Mouse (Mus musculus): Measurements from ENCODE around the gene Gmds. TPM values are rescaled to one million over a fixed set of nuclear protein-coding genes. Genes with fewer than 3 reads are reported as not detected.

Gmds gene
- polyA plus RNA-seq, 1 experiment: 230 TPM

DNA sequence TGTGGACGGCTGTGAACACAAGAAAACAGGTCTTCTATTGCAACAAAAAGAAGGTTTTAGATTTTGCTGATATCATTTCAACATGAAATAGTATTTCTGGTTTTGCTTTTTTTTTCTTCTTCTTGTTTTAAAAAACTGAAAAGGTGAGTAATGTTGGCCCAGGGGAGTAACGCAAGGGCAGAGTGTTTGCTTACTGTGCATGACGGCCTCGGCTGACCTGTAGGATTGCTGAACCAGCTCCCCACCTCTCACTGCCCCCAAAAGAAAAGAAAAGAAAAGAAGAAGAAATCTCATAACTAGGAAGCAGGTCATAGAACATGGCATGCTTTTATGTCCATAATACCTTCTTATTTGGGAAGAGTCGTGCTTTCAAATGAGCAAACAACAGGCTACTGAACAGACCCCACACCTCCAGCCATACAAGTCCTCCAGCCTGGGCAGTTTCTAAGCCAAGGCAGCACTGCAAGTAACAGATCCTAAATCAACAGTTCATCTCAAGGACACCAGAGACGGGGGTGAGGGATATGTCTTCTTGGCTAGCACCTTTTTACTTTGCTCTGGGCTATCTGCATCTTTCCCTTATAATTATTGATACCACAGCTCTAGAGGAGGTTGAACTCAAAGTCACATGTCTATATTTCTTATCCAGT, 303.6 kb downstream of the Gmds start:
- TF ChIP-seq POLR2A (IDR thresholded peaks at IDR 0.05; ENCODE audit: low read depth, low read length) (no peak), CTCF (IDR thresholded peaks at IDR 0.05; ENCODE audit: extremely low read depth, insufficient read length, insufficient replicate concordance, low read depth, low read length) (no peak)
- Histone ChIP-seq H3K27ac (ENCODE audit: insufficient read depth, low read depth, low read length) (no peak overlapping the region), H3K36me3 (ENCODE audit: control insufficient read depth, insufficient read depth, low read length) (peaks cover 3% of the 10 kb centered on the region; the same call in 1 of the 2 replicates), H3K27me3 (ENCODE audit: control insufficient read depth, insufficient read depth, low read length) (no peaks in the 10 kb centered on the region), H3K4me1 (ENCODE audit: control insufficient read depth, insufficient read depth, insufficient read length, low read length) (peaks cover 4% of the 10 kb centered on the region), H3K4me3 (ENCODE audit: low read depth, low read length) (no peak overlapping the region)
- WGBS: 90% methylated on average over 6 of the region's 6 CpGs

DNA sequence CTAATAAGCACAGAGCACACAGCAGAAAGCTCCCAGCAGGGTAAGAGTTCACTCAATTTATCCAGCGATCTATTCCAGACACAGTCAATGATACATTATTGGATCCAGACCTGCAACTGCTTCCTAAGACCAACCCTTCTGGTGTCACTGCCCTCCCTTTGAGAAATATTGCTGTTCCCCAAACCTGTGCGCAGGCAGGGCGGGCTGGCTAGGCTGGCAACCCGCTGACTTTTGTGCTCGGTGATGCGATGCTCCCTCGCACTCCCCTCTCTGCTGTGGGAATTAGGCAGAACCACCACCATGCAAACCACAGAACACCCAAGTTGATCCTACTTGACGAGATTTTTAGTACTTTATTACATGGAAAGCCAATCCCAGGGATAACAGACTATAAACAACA, 304.4 kb downstream of the Gmds start:
- peaks cover 3% of the 10 kb centered on the region; the same call in 1 of the 2 replicates for H3K36me3 ChIP-seq (ENCODE audit: control insufficient read depth, insufficient read depth, low read length)
- TF ChIP-seq CTCF (IDR thresholded peaks at IDR 0.05; ENCODE audit: extremely low read depth, insufficient read length, insufficient replicate concordance, low read depth, low read length): no peak
- no peak for TF ChIP-seq POLR2A (IDR thresholded peaks at IDR 0.05; ENCODE audit: low read depth, low read length)
- H3K4me3 ChIP-seq (ENCODE audit: low read depth, low read length): no peak overlapping the region
- H3K27ac ChIP-seq (ENCODE audit: insufficient read depth, low read depth, low read length): no peak overlapping the region
- peaks cover 7% of the 10 kb centered on the region for H3K4me1 ChIP-seq (ENCODE audit: control insufficient read depth, insufficient read depth, insufficient read length, low read length)
- WGBS: 37% methylated on average over 8 of the region's 8 CpGs
- H3K27me3 ChIP-seq (ENCODE audit: control insufficient read depth, insufficient read depth, low read length): no peaks in the 10 kb centered on the region

DNA sequence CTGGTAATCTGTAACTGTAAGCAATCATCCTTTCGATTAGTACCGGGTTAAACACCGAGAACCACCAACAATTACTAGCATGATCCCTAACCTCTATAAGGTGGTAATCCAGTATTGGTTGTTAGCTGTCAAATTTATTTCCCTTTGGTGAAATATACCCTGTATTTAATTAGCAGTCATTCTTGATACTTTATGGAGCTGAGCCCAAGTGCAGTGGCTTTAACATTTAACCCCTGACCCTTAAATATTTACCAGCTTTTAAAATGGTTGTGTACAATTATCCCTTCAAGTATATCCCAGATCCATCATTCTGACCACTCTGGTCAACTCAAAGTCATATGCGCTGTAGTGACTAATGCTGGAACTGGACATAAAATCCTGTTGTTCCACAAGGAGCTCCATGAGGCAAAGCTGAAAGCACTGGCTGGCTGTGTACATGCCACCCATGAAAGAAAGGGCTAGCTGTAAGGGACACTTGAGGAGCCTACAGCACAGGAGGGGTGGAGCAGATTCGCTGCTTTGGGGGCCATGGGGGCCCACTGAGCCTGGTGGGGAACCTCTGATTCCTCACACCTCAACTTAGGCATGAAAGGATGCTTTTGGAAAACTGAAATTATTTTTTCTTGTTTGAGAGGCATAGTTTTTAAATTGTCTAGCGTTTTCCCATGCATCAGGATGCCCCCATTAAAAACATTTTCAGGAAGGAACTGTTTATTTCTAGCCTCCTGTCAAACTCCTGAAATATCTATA, 312.1 kb downstream of the Gmds start:
- TF ChIP-seq POLR2A (IDR thresholded peaks at IDR 0.05; ENCODE audit: low read depth, low read length): no peak
- no peak for TF ChIP-seq CTCF (IDR thresholded peaks at IDR 0.05; ENCODE audit: extremely low read depth, insufficient read length, insufficient replicate concordance, low read depth, low read length)
- 87% methylated on average over 6 of the region's 6 CpGs for WGBS
- H3K27ac ChIP-seq (ENCODE audit: insufficient read depth, low read depth, low read length): no peak overlapping the region
- H3K27me3 ChIP-seq (ENCODE audit: control insufficient read depth, insufficient read depth, low read length): no peaks in the 10 kb centered on the region
- no peak overlapping the region for H3K4me3 ChIP-seq (ENCODE audit: low read depth, low read length)
- peaks cover 3% of the 10 kb centered on the region; the same call in 1 of the 2 replicates for H3K4me1 ChIP-seq (ENCODE audit: control insufficient read depth, insufficient read depth, insufficient read length, low read length)
- no peaks in the 10 kb centered on the region; the same call in 1 of the 2 replicates for H3K36me3 ChIP-seq (ENCODE audit: control insufficient read depth, insufficient read depth, low read length)

DNA sequence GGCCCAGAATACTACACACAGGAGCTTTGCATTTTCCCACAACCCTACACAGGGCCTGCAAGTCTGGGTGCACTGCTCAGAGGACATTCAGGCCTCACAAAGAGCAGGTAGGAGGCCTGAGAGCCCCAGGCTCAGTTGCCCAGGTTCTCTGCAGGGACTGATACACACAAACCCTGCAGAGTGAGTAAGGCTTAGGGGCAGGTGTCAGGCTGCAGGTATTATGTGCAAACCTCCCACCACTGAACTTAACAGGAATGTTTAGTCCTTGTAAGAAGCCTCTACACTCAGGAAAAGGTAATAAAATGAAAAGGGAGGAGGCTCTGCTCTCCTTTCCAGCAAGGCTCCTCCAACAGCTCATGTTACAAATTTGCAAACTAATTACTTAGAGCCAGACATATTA, 313.7 kb downstream of the Gmds start:
- TF ChIP-seq CTCF (IDR thresholded peaks at IDR 0.05; ENCODE audit: extremely low read depth, insufficient read length, insufficient replicate concordance, low read depth, low read length): no peak
- no peaks in the 10 kb centered on the region for H3K36me3 ChIP-seq (ENCODE audit: control insufficient read depth, insufficient read depth, low read length)
- no peaks in the 10 kb centered on the region for H3K27me3 ChIP-seq (ENCODE audit: control insufficient read depth, insufficient read depth, low read length)
- H3K4me1 ChIP-seq (ENCODE audit: control insufficient read depth, insufficient read depth, insufficient read length, low read length): peaks cover 3% of the 10 kb centered on the region
- H3K27ac ChIP-seq (ENCODE audit: insufficient read depth, low read depth, low read length): no peak overlapping the region
- H3K4me3 ChIP-seq (ENCODE audit: low read depth, low read length): no peak overlapping the region

DNA sequence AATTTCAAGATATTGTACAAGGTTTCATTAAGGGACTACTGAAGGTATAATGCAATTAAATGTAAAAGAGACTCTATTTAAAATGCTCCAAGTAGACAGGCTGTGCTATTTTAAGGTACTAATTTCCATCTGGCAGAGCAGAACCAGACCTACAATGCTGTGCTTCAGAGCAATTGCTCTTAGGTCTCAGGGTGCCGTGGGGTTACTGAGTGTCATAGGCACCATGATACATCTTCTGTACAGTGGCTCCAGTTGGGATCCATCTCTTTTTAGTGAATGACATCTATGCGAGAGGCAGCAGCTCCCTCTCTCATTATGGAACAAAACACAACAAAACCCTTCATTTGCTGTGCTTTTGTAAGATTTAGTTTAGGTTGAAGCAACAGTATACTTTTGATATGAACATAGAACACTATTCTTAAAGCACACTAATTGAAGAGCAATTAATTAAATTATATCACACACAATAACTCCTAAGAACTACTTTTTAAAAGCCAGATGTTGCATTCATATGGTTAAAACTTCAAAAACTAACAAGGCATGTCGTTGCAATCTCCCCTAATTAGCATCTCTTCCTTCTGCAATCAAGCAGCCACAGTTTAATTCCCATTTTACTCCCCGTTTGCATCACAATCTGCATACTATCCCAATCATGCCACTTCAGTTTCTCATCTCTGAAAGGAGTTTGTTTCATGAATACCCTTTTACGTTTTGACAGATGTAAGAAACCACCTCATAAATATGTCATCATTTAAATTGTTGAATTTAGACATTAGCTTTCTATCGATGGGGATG, 317.9 kb downstream of the Gmds start:
- TF ChIP-seq POLR2A (IDR thresholded peaks at IDR 0.05; ENCODE audit: low read depth, low read length): no peak
- no peak for TF ChIP-seq CTCF (IDR thresholded peaks at IDR 0.05; ENCODE audit: extremely low read depth, insufficient read length, insufficient replicate concordance, low read depth, low read length)
- Histone ChIP-seq H3K4me1 (ENCODE audit: control insufficient read depth, insufficient read depth, insufficient read length, low read length) (peaks cover 5% of the 10 kb centered on the region), H3K27me3 (ENCODE audit: control insufficient read depth, insufficient read depth, low read length) (no peaks in the 10 kb centered on the region), H3K36me3 (ENCODE audit: control insufficient read depth, insufficient read depth, low read length) (no peaks in the 10 kb centered on the region), H3K4me3 (ENCODE audit: low read depth, low read length) (no peak overlapping the region), H3K27ac (ENCODE audit: insufficient read depth, low read depth, low read length) (no peak overlapping the region)
- WGBS: 86% methylated on average over 6 of the region's 6 CpGs

DNA sequence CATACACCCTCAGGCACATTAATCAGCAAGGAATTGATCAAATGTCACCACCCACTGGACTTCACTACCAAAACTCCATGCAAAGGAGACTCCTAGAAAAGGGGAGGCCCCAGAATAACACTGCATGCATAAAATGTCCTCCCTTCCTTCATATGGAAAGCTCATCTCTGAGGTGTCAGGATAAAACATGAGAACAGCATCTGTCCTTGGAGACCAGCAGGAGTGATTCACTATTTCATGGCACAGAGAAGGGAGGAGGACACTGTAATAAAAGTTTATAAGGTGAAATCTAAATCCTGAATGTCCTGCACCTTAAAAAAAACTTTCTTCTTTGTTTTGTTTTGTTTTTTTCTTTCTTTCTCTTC, 319.3 kb downstream of the Gmds start:
- H3K27me3 ChIP-seq (ENCODE audit: control insufficient read depth, insufficient read depth, low read length): no peaks in the 10 kb centered on the region
- H3K4me3 ChIP-seq (ENCODE audit: low read depth, low read length): no peak overlapping the region
- no peak overlapping the region for H3K27ac ChIP-seq (ENCODE audit: insufficient read depth, low read depth, low read length)
- peaks cover 5% of the 10 kb centered on the region for H3K4me1 ChIP-seq (ENCODE audit: control insufficient read depth, insufficient read depth, insufficient read length, low read length)
- H3K36me3 ChIP-seq (ENCODE audit: control insufficient read depth, insufficient read depth, low read length): no peaks in the 10 kb centered on the region
- TF ChIP-seq POLR2A (IDR thresholded peaks at IDR 0.05; ENCODE audit: low read depth, low read length) (no peak), CTCF (IDR thresholded peaks at IDR 0.05; ENCODE audit: extremely low read depth, insufficient read length, insufficient replicate concordance, low read depth, low read length) (no peak)
